Mouse (Mus musculus): Measurements from ENCODE around the gene Sh2d3c.
A peak's percentile ranks its signal among the peaks of the same experiment; 100 is the strongest.

Gene Sh2d3c

GRCm38 (mm10) chr2:32720681-32721229, at the start of gene Sh2d3c:
Gene Sh2d3c, plus strand, starts transcription at chr2:32721055.
- no peak for DNase-seq

DNA sequence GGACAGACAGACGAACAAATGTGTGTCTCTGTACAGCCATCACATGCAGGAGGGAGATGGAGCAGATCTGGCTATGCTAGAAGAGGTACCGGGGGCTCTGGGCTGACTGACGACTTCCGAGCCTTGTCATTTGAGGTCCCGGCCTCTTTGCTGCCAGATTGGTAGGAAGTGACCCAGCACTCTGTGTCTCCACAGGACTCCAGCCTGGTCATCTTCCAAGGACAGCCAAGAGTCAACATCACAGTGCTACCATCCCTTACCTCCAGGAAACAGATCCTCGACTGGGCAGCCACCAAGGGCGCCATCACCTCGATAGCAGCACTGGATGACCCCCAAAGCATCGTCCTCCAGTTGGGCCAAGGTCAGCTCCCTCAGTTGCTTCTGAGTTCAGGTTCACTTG, 49.7 kb upstream of the Sh2d3c start:
- DNase-seq, result no peak

DNA sequence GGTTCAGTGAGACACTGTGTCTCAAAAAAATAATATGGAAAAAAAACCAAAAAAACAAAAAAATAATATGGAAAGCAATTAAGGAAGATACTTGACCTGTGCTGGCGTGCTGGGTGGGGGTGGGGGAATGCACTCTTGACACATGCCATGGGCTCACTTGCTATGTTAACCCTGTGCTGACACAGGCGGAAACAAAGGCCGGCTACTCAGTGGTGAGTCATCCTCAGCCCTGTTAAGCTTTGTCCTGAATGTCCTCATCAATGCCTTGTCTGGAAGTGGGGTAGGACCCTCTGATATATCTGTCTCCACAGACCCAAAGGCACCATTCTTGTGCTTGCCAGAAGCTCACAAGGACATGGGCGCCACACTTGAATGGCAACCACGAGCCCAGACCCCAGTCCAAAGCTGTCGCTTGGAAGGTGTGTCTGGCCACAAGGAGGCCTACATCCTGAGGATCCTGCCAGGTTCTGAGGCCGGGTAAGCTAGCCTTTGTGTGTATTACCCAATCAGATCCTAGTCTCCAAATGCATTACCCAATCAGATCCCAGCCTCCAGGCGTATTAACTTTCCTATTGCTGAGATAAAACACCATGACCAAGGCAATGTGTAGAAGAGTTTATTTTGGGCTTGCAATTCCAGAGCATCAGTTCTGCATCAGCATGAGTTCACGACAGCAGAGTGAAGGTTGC, 48.8 kb upstream of the Sh2d3c start:
- DNase-seq, result no peak

DNA sequence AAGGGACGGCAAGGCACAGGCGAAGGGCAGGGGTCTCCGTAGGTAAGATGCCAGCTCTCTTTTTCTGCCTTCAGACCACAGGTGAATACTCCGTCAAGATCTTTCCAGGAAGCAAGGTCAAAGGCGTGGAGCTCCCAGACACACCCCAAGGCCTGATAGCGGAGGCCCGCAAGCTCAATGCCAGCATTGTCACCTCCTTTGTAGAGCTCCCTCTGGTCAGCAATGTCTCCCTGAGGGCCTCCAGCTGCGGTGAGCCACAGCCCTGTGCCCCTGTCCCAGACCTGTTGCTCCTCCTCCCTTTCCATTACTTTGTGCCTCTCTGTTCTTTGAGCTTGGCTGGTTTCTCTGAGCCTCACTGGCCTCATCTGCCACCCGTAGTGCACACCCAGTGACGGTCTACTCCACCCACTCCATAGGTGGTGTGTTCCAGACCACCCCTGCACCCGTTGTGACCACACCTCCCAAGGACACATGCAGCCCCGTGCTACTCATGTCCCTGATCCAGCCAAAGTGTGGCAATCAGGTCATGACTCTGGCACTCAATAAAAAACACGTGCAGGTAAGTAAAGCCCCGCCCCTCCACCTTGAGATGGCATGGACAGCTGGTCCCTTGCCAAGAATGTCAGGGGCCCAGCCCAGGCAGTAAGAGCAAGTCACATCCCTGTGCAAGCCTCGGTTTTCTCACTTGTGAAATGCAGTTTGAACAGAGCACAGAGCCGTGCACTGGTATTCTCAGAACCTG, 47.5 kb upstream of the Sh2d3c start:
- no peak for DNase-seq

- no peak for DNase-seq
These were observed 44.0 kb upstream of the Sh2d3c start for GRCm38 (mm10) chr2:32676821-32677220.

- DNase-seq, result no peak
These were observed 43.2 kb upstream of the Sh2d3c start for GRCm38 (mm10) chr2:32677683-32678082.

- peak; percentile 27 for DNase-seq
These were observed 40.8 kb upstream of the Sh2d3c start for GRCm38 (mm10) chr2:32680051-32680451.

DNA sequence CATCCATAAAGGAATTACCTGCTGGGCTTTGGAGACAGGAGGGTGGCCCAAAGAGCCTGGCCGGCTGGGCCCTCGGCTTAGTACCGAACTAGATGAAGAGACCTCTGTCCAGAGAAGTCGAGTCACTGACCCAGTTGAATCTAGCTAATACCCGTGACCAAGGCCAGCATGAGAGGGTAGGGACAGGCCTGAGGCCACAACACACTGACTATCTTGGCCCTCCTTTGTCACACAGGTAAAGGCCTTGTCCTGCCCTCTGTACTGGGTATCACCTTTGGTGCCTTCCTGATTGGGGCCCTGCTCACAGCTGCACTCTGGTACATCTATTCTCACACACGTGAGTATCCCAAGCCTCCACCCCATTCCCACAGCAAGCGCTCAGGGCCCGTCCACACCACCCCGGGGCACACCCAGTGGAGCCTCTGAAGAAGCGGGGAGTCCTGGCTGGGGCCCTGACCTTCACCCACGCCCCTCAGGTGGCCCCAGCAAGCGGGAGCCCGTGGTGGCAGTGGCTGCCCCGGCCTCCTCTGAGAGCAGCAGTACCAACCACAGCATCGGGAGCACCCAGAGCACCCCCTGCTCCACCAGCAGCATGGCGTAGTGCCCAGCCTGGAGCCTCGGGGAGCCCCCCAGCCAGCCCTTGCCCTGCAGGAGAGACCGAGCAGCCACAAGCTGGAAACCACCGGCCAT, 39.7 kb upstream of the Sh2d3c start:
- no peak for DNase-seq

- DNase-seq, result peak; percentile 48
These were observed 39.1 kb upstream of the Sh2d3c start for GRCm38 (mm10) chr2:32681754-32682153.

DNA sequence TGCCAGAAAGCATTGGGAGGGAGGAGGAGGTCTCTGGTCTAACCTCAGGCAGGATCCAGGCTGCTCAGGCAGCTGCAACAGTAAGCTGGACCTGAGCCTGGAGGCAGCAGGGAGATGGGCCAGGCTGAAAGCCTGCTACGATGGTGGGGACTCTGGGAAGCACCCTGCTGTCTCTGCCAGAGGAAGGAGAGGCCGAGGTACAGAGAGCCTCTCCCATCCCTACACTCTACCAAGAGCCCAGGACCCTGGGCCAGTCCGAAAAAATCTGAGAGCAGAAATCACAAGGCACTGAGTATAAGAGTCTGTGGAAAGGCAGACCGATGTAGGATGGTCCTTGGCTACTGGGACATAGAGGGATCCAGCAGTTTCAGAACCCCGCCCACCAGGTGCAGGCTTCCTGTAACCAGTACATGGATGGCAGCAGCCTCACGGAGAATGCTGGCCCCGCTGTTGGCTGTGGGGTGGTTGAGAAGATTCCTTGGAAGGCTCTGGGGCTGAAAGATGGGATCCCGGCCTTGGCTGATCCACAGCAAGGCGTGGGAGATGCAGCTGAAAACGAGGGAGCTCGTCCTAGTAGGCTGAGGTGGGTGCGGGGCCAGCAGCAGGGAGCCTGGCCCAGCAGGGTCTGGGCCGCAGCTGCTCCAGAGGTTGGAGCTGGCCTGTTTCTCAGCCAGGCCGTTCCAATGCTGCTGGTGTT, 38.0 kb upstream of the Sh2d3c start:
- no peak for DNase-seq

DNA sequence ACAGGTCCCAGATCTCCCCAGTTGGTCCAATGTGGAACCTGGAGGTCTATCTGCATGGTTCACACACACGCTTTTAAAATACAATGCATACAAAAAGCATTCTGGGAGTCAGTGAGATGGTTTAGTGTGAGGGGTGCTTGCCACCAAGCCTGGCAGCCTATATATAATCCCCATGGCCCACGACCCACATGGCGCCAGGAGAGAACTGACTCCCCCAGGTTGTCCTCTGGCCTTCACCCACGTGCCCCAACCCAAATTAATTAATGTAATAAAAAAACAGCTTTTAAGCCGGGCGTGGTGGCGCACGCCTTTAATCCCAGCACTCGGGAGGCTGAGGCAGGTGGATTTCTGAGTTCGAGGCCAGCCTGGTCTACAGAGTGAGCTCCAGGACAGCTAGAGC, 37.2 kb upstream of the Sh2d3c start:
- no peak for DNase-seq

DNA sequence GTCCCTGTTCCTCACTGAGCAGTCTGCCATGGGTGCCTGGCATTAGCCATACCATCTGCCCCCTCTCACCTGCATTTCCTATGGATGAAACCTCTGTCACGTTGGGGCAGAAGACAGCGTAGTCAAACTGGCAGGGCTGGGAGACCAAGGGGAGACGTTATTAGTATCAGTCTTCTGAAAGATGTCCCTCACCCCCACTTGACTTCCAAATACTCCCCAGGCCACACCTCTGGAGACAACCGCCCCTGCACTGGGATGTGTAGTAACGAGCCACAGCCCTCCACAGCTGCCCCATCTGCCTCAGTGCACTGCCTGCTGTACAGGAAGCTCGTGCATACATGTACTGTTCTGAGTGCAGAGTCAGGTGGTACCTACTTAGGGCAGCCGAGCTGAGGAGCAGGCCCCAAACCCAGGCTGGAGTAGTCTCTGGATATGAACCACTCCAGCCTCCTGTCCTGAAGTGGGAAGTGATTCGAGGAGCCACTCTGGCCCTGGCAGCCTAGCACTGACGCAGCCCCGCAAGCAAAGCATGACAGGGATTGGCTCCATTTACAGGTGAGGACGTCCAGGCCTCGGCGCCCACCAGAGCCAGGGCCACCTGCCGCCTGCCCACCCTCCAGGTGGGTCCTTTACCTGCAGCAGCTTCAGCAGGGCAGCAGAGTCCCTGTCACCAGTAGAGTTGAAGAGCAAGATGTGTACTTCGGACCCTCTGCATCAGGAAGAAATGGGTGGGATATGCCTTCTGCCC, 36.0 kb upstream of the Sh2d3c start:
- no peak for DNase-seq

DNA sequence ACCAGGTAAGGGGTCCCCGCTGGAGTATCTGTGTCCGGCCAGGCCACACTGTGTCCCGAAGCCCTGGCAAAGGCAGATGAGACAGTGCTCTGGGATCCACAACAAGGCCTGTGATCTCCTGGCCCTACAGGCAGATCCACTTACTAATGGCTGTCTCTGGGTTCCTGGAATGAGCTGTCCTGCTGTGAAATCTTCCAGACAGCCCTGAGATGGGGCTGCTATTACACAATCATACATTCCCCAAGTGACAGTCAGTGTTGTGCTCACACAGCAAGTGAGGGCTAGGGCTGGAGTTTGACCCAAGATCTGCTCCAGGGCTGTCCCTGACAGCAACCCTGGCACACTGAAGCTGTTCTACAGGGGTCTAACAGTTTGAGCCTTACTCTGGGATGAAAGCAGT, 35.0 kb upstream of the Sh2d3c start:
- DNase-seq, result no peak

- no peak for DNase-seq
These were observed 34.2 kb upstream of the Sh2d3c start for GRCm38 (mm10) chr2:32686640-32687039.

DNA sequence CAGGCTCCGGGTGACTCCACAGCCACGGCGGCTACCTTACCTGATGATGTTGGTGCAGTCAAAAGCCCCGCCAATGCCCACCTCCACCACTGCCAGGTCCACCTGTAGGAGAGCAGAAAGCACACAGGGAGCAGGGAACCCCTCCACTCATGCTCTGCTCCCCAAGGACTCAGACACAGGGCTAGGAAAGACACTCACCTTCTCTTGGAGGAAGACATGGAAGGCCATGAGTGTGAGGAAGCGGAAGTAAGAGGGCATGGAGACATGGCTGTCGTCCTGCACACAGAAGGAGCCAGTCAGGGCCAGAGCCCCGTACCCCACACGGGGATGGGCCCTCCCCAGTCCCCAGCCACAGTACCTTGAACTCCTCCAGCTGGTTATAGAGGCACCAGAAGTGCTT, 33.3 kb upstream of the Sh2d3c start:
- DNase-seq, result no peak

DNA sequence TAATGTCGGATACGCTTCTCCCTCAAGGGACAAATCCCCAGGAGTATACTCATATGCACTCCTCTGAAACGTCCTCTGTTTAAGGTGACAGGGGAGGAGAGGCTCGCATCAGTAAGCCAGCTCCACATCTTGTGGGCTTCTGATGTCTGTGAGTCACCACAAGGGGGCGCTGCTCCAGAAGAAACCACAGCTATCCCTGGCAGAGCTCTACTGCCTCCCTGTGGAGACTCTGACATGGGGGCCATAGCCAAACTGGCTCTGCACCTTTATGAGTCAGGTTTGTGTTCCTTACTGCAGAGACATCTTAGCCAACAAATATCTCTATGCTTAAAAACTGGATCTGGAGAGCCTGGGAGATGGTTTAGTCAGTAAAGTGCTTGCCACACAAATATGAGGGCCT, 31.4 kb upstream of the Sh2d3c start:
- peak; percentile 92 for DNase-seq

- DNase-seq, result no peak
These were observed 29.8 kb upstream of the Sh2d3c start for GRCm38 (mm10) chr2:32691041-32691440.

DNA sequence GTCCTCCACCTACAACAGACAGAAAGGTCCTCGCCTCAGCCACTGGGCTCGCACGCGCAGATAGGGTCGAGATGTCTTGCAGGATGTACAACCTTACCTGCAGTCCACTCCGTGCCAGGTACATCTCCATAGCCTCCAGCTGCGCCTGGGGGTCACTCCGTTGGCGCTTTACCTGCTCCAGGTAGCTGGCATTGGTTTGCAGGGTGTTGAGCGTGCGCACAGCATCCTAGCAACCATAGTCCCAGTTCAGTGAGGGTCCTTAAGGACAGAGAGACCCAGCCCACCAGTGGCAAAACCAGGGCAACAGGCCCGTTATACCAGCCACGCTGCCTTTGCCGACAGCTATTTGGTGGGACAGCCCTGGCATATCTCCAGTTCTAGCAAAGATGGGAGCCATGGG, 28.4 kb upstream of the Sh2d3c start:
- no peak for DNase-seq

DNA sequence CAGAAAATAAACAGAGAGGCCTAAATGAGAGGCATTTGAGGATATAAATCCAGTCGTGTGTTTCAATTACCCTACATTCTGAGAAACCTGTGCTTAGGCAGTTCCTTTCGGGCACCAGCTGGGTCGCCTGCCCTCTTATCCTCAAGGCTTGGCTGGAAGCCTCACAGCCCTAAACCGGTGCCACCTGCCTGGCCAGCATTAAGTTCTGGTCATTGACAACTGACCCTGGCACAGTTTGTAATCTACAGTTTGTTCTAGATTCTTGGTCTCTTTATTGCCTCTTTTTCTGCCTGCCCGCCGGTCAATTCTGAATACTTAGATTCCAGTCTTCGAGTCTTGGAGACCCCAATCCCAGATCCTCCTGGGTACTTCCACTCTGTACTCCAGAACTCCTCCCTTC, 27.6 kb upstream of the Sh2d3c start:
- peak; percentile 26 for DNase-seq

GRCm38 (mm10) chr2:32693823-32694411, 26.9 kb upstream of the Sh2d3c start:
- peak; percentile 99 for DNase-seq

- no peak for DNase-seq
These were observed 26.2 kb upstream of the Sh2d3c start for GRCm38 (mm10) chr2:32694691-32695090.

GRCm38 (mm10) chr2:32699680-32700079, 21.2 kb upstream of the Sh2d3c start:
- DNase-seq, result no peak

Data from retina, postnatal 1 day (tissue).